Mouse (Mus musculus) cortical plate, adult 2 months (tissue): ENCODE results near the gene Slc3a1.

ENCODE experiments used
- CTCF ChIP-seq: fragments of 200-500 bp; IDR thresholded peaks from 2 replicates; pipeline ENCODE4 v1.5.1; 2011; ENCODE audit warnings: mild to moderate bottlenecking, control low read depth, low read length; ENCODE audit not compliant: insufficient read depth; ENCODE audit errors: extremely low read depth
- POLR2A ChIP-seq: fragments of 200-500 bp; IDR thresholded peaks from 2 replicates; pipeline ENCODE4 v1.6.1; 2011; ENCODE audit warnings: mild to moderate bottlenecking, low read length, control low read depth; ENCODE audit not compliant: insufficient read depth; ENCODE audit errors: extremely low read depth

DNA sequence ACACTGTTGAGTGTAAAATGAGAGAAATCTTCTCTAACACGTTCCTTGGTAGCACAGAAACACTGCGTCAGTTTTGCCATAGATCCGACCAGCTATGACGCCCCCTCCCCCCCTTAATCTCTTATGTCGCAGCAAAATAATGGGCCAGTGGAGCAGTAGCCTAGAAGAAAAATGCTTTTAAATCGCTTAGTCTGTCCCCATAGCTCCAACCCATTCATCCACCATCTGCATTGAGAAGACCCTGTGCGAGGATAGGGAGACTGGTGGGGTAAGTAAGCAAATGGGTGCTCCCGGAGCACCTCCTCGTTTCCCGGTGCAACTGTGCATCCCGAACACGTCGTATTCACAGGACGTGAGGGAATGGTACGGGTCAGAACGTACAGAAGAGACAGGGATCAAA lies 61.4 kb downstream of the Slc3a1 start:
- TF ChIP-seq CTCF = no peak
- TF ChIP-seq POLR2A = no peak
